Mouse (Mus musculus) heart, postnatal 4 days (tissue): ENCODE measurements at regions not wholly inside any gene's neighbourhood (a gene's known extent, or its start where the extent isn't known, plus 50 kb on each side); places are given as distances from the start of the nearest gene placed in this dataset.
"Not testable (repeated sequence)": the region's sequence is repeated elsewhere in the genome, so short reads cannot be mapped to it uniquely, and the experiment has no call there.

Source experiments
- DNase-seq: peaks from one replicate; pipeline ENCODE4 v3.0.0; 2021

DNA sequence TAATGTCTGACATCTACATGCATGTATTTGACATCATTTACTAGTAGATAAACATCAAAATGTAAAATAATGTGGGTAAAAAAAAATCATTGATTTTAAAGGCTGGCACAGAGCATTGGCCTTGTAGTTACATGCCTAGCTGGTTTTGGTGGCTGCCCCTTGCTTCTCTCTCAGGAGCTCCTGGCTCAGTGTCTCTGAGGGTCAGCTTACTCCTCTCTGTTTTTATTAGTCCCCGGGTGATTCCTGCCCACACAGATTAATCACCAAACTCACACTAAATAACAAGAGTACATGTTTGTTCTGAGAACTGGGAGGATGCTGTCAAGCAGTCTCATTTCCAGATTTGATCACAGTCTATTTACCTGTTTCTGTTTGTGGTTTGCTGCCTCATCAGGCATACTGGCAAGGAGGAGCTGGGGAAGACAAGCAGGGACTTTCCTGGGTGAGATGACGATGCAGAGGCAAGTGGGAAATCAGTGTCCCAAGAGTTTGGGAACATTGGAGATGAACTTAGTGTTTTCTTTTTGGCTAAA is 422.7 kb upstream of the Htr2a start:
- no peak for DNase-seq

DNA sequence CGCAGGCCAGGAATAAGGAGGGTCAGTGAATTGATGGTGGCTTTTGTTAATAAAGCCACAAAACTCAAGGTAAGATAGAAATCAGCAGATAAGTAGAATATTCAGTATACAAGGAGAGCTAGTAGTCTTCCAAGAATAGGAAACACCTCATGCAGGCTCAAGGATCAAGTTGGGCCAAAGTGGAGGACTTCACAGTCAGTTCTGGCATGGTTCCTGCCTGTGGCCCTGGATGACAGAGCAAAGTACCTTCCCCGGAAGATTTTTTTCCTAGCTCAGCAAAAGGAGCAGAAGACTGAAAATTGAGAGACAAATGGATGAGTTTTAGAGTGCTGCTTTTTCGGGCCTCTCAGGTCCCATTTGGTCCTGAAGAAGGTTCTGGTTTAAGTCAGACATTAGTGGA is 420.9 kb upstream of the Htr2a start:
- no peak for DNase-seq

DNA sequence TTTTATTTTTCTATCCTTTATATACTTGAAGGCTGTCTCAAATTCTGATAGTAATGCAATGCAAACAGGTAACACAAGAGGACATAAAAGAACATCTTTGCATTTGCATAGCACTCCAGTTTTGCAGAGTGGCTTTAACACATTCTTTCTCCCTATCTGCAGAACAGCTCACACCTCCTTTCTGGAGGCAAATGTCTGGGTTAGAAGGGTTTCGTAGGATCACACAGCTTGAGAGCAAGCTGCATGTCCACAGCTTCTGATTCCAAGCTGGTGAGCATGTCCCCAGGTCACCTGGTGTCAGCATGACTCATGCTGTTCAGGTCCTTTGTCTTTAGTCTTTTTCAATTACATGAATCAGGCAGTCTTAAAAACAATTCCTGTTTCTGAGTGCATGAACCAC is 418.5 kb upstream of the Htr2a start:
- no peak for DNase-seq

DNA sequence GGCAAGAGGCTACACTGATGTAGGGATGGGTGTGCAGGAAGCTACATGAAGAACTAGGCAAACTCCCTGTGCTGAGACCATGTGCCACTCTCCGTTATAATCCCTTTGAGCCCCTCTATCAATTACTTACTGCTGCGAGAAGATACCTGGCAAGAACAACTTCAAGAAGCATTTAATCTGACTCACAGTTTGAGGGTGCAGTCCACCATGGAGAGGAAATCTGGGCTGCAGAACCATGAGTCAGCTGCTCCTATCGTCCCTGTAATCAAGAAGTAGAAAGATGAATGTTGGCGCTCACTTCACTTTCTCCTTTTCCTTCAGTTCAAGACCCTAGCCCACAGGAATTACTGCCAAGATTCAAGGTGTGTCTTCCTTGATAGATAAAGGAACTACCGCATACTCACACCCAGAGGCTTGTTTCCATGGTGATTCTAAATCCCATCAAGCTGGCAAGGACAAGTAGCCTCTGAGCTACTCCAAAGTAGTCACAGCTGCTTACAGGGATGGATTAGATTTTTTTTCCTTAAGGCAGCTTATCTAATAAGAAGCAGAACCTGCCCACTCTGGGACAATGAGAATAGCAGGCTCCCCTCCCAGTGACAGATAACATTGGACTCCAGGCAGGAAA is 411.0 kb upstream of the Htr2a start:
- DNase-seq: no peak

DNA sequence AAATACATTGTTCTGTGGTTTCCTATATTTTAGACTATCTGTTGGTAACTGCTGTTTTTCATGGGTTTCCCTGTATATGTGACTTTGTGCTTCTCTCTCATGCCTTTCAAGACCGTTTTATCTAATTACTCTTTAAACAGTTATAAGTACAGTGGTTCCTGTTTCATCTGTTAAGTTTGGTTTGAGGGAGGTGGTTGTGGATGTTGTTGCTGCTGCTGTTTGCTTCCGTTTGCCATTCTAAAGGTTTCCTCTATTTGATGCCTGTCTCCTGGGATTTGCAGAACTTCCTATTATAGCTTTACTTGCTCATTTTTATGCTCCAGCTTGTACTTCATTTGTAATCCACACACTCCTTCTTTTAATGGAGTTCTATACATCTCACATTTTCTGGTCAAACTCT is 400.4 kb upstream of the Htr2a start:
- DNase-seq: no peak

DNA sequence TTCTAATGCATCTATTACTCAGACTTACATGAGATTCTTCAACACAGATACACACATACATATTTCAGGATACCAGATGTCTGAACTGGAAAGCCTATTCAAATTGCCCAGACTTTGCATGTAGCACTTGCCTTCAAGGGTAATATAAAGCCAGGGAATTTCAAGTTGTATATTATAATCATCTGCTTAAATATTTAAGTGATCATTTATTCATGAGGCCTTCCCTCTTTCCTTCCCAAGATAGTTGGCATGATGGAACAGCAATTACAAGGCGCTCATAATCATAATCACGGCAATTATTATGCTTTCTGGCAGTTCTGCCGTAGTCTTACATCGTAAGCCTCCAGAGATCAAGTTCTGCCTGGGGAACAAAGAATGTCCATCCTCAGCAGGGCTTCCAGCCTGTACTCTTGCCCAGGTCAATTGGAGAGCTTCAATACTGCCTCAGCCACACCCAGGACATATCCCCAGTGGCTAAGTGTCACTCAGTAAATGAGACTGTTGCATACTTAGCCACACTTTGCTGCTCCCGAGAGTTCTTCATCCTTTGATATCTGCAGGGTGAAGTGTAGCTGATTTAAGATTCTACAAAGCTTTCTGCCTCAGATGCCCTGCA is 391.3 kb upstream of the Htr2a start:
- DNase-seq: no peak

DNA sequence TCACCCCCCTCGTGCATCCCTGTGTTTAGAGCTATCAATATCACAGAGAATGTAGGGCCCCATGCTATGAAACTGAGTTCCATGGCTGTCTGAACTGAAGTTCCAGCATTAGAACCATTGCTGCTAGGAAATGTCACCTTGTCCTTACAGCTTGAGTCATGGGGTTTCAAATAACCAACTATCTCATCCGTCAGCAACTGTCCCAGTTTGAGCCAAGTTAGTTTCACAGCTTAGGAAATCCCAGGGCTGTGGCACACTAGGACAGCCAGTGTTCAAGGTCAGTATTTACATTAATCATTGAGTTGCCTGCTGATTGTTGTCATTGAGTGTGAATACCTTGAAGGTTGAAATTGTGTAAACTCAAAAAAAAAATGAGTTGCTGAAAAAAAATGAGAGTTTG is 390.6 kb upstream of the Htr2a start:
- DNase-seq: no peak

DNA sequence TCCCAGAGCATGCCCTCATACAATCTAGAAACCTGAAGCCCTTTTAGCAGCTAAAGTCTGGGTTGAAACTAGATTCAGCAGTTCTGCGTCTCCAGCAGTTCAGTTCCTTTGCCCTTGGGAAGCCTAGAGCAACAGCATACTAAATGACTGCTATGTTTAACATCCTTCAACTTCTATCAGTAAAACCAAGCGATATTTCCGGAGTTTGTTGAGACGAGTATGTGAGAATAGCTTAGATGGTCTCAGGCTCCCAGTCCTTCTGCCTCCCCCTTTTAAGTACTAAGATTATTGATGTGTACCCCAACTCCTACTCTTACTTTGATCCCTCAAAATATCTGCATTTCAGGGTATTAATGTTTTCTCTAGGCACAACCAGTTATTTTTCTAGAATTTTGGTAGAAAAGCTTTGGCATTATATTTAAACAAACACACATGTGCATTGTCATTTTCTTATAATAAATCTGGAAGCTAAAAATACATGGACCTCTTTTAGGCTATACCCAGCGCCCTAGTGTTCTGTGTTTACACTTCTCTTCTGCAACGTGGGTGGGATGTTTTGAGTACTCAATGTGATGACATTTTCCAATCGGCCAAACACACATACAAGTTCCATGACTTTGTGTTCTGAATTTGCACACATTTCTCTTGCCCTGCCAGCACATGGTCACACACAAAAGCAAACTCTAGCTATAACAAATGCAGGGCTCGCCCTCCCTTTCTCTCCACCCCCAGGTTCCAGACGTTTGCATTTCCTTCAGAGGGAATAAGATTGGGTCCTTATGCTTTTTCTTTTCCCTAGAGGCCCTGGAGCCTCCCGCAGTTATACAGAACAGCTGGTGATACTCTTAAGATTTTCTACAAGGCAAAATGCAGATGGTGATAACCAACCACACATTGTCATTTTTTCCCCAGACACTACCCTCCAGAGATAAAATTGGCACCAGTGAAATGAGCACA is 388.2 kb upstream of the Htr2a start:
- DNase-seq: no peak

DNA sequence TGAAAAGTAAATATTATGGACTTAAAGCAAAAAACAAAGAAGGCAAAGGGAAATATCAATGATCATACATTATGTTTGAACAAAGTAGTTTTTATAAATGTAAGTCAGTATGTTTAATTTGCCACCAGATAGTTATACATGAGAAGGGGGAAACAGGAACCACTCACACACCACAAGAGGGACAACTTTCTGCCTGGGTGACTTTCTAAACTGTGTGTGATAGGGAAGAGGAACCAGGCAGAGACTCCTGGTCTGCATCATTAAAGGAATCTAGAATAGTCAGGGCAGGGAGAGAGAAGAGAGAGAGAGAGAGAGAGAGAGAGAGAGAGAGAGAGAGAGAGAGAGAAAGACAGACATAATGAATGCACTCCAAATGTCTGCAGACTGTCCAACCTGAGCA is 385.6 kb upstream of the Htr2a start:
- no peak for DNase-seq

DNA sequence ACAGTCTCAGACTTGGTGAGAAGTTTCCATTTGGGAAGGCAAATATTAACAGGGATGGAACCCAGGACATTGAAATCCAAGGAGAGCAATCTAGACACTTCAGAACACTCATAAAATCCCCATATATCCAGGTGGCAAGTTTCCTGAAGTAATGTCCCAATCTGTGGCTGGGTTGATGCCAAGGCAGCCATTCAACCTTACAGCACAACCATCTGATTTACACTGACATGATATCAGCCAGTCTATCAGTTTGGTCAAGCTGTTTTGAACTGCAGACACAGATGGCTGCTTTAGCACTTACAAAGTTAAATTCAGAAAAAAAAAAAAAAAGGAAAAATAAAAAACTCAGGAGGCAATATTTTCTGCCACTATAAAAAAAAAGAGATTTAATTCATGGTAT is 381.2 kb upstream of the Htr2a start:
- no peak for DNase-seq

DNA sequence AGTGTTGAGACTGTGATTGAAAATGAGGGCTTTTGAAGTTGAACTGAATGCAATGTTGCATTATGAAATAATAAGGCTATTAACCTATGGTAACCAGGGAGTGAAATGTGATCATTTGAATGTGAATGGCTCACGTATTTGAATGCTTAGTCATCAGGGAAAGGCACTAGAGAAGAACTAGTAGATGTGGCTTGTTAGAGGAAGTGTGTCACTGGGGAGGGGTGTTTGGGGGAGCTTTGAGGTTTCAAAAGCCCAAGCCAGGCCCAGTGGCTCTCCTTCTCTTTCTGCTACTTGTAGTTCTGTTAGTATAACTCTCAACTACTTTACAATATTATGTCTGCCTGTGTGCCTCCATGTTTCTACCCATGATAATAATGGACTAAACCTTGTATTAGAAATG is 373.6 kb upstream of the Htr2a start:
- no peak for DNase-seq

DNA sequence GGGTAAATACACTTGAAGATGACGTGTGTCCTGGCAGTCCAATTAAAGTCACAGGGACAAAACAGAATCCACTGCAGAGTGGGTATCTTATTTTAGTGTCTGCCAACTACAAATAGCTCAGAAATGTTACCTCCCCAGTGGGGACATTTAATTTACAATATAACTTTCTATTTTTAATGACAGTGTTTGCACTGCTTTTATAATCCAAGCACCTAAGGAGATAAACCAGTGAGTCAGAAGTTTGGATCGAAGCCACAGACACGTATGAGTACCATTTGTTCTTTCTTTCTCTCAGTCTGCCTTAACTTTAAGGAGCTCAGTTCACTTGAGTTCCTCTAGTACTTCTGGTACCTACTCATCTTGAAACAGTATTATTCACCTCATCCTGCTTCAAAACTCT is 346.1 kb upstream of the Htr2a start:
- no peak for DNase-seq

DNA sequence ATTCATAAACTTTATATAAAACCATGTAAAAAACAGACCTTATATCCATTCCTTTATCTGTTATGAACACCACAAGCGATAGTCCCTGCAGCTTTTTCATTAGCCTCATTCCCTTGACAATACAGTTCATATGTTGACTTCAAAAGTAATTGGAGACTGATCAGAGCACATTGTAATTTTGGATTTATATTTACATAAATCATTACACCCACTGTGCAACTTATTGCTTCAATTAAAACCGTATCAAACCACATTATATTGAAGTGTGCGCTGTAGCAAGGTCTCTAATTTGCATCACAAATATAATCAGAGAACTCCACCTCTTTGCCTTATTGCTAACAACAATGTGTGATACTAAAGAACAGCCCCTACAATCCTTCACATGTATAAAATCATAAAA is 336.2 kb upstream of the Htr2a start:
- DNase-seq: no peak

DNA sequence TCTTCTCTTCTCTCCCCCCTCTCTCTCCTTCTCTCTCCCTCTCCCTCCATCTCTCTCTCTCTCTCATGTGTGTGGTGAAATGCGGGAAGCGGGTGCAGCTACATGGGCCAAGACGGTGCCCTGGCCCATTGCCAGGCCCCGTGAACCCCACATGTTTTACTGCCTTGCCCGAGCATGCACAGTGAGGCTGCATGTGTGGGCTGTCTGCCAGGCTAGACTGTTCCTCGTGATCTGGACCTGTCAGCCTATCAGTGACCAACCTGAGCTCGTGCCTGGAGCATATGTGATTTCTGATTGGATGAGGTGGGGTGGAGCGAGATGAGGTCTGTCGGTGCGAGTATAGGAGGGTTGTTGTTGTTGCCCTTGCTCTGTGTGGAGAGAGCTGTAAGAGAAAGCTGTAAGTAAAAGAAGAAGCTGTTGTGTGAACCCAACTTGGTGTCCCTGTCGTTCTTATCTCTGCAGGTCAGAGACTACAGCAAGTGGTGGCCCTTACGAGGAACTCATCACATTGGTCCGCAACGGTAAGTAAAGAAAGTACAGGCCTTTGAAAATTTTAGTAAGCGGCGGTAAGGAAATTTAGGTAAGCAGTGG is 333.8 kb upstream of the Htr2a start:
- DNase-seq: no peak

DNA sequence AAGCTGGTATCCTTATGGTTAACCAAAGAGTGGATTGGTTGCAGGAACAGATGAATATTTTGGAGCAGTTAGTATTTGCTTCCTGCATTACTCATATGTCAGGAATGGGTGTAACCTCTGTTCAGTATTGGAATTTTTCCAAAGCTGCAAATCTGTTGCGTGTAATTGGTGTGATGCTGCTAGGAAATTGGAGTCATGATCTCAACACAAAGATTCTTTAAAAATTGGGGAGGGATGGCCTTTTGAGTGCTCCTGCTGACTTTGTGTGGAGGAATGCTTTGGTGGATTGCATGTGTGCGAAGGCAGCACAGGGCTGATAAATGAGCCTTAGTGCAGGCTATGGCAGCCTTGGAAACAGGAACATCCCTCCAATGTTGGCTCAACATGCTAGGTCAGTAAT is 331.2 kb upstream of the Htr2a start:
- not testable (repeated sequence) for DNase-seq

DNA sequence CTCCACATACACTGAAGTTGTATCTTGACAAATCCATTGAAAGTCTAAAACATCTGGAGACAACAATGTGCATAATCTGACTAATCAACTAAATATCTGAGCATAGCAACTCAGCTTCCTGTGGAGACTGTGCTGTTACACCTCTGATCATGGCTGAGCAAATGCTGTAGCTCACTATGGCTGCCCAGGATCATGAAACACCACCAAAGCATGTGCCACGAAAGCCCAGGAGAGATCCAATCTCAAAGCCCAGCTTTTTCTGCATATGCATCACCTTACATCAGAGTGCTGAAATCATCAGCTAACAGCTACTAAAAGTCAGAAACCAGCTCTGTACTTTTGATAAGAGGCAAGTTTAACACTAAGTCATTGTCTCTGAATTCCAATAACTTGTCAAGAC is 313.3 kb upstream of the Htr2a start:
- DNase-seq: no peak

DNA sequence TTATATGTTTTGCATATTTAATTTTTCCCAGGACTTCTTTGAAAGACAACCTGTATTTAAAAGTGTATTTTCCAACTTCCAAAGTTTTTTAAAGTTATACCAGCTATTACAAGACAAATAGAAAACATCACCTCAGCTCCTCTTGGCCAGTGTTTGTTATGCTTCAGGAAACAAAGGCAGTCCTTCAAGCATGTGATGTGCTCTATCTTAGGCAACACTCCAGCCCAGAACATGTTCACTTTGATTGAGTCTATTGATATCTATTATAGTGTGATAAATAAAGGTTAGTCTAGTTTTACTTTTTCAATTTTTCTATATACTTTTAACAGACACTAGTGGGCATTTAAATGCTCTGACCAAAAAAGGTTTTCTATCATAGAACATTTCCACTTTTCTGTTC is 289.9 kb upstream of the Htr2a start:
- no peak for DNase-seq

DNA sequence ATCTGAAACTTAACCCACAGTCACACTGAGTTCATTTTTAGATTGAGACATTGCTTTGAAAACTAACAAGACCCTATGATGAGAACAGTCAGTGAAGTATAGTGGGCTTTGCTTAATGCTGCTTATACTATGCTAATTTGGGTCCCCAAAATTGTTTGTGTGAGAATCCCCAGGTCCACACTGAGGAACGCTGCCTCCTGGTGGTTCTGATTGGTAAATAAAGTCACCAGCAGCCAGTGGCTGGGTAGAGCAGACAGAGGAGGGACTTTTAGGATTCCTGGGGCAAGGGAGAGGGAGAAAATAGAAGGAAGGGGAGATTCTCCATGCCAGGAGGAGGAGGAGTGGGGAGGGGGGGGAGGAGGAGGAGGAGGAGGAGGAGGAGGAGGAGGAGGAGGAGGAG is 288.4 kb upstream of the Htr2a start:
- peak; percentile 13 for DNase-seq

DNA sequence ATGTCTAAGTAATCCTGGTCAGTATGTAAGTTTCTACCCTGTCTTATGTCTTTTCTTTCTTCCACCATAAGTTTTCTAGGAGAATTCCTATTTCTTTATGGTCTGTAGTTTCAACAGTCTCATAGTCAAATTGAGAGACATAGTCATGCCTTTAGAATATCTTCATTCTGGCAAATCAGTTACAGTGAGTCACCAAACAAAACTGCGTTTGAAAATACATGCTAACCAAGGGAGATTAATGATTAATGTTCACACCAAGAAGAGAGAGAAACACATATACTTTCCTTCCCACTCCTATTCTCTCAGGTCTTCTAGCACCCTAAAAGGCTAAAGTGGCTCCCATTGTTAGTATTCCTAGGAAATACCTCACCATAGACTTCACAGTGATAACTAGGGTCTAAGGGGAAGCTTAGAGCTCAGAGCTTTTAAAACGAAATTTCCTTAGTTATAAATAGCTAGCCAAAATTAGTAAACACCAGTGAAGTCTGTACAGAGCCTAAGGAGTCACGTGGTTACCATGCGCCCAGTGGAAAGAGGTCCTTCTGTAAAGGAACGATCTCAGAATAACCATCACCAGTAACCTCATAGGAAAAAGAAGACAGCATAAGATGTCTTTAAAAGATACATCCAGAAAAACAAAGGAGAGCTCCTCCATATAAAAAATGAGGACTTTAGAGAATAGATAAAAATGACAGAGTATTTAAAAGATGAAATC is 281.8 kb upstream of the Htr2a start:
- no peak for DNase-seq

DNA sequence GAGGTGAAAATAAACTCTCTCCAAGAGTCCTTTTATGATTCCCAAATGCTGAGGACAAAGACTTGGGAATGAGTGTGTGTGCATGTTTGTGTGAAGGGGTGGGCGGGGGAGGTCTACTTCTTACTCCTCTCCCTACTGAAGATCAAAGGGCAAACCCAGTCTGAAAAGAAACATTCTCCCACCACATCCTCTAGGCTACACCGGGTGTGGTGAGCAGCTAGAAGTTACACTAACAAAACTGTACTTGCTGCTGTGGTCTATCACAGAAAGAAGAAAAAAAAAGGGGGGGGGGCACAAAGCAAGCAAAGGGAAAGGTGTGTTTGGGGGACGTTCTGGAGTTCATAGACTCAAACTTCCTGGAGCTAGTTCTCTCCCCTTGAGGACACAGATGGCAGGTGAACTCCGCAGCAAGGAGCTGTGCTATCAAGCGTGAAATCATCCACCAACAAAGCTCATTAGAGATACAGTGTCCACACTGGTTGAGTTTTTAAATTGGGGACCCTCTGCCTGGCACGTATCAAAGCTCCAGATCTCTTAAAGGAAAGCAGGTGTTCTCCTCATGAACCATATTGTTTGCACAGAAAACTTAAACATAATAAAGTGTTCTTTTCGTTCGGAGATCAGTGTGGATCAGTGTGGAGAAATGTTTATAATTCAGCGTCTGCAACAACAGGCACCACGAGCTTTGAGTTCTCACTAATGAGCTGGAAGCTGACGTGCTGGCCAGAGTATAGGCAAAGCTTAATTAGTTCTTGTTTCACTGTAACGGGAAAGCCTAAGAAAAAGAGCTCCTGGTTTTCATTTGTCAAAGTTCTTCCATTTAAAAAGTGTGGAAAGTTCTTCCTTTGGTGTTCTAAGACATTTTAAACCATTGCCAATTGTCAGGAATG is 280.7 kb upstream of the Htr2a start:
- DNase-seq: no peak

DNA sequence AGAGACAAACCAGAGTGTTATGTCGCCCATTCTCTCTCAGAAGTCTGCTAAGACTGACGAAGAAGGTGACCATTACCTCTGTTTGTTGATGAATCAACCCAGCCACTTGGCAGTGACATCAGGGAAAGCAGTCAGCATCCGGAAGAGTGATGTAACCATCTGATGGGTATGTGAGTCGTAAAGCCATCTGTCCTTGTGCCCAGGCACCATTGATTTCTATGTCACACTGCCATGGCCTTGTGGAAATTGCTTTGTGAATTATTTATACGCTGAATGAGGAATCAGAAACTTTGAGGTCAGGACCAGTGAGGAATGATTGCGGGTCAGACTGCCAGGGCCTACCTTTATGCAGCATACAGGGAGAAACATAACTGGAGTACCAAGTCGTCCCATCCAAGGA is 256.2 kb upstream of the Htr2a start:
- no peak for DNase-seq
